Mouse (Mus musculus) midbrain, embryonic 12.5 days (tissue): ENCODE measurements around the gene Gm21677. TPM values are rescaled to one million over a fixed set of nuclear protein-coding genes. Genes with fewer than 3 reads are reported as not detected.
"Not testable (repeated sequence)": the region's sequence is repeated elsewhere in the genome, so short reads cannot be mapped to it uniquely, and the experiment has no call there.

ENCODE experiments used
- ATAC-seq: fragments of 200-750 bp; cut with Nextera tagmentation; 2 replicates; pipeline ENCODE4 v1.8.0; 2017; ENCODE audit warnings: low read depth, moderate TSS enrichment, moderate library complexity; ENCODE audit not compliant: low FRiP score
- H3K27ac ChIP-seq: fragments of 300-500 bp; sonication (generic); replicated peaks from 2 replicates; pipeline ENCODE4 v1.5.1; 2016; ENCODE audit warnings: mild to moderate bottlenecking
- H3K27me3 ChIP-seq: fragments of 300-500 bp; sonication (generic); 2 replicates; pipeline ENCODE4 v1.6.1; 2016; ENCODE audit warnings: mild to moderate bottlenecking
- H3K36me3 ChIP-seq: fragments of 300-500 bp; sonication (generic); 2 replicates; pipeline ENCODE4 v1.6.1; 2016
- H3K4me1 ChIP-seq: fragments of 300-500 bp; sonication (generic); 2 replicates; pipeline ENCODE4 v1.6.1; 2016
- H3K4me2 ChIP-seq: fragments of 300-500 bp; sonication (generic); replicated peaks from 2 replicates; pipeline ENCODE4 v1.6.1; 2016; ENCODE audit warnings: mild to moderate bottlenecking, moderate library complexity
- H3K4me3 ChIP-seq: fragments of 300-500 bp; sonication (generic); 2 replicates; pipeline ENCODE4 v1.5.1; 2016; ENCODE audit warnings: mild to moderate bottlenecking
- H3K9ac ChIP-seq: fragments of 300-500 bp; sonication (generic); replicated peaks from 2 replicates; pipeline ENCODE4 v1.6.1; 2016; ENCODE audit warnings: mild to moderate bottlenecking, moderate library complexity
- H3K9me3 ChIP-seq: fragments of 300-500 bp; sonication (generic); 2 replicates; pipeline ENCODE4 v1.6.1; 2016; ENCODE audit warnings: mild to moderate bottlenecking
- WGBS: fragments of 180-500 bp; shearing (Covaris S2); methylation state at CpG from one replicate; pipeline ENCODE4 v1.1.7; 2016; 5-methylcytosine and 5-hydroxymethylcytosine counted together
- polyA plus RNA-seq: library from polyadenylated mRNA; unstranded; fragments of >200 nt; fragmentation: Nextera tagmentation; extraction: Ambion mirVana; gene quantifications from 2 replicates; pipeline ENCODE4 v1.2.1, GENCODE M21; 2016

The Gm21677 gene
- not detected in 2 replicates for polyA plus RNA-seq

DNA sequence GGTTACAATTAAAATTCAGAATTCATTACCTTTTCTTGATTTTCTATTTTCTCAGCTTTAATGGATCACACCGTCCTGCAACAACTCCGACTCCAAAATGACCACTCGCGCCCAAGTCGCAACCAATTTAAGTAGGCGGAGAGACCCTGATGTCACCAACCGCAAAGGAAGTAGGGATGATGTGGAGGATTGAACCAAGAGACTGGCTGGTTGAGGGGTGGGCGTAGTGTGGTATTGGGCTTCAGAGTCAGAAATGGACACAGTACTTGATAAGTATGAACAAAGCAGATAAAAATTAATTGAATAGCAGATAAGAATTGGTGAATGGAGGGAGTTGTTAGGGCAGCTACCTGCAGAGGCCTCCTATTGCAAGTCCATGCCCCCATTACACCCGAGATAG, at the start of gene Gm21677:
Gene Gm21677 (minus strand): TSS at position 101 of the 400 bp plus-strand sequence.
- not testable (repeated sequence) for H3K4me1 ChIP-seq, H3K4me3 ChIP-seq, H3K9me3 ChIP-seq, H3K4me2 ChIP-seq, H3K36me3 ChIP-seq, H3K27ac ChIP-seq, H3K9ac ChIP-seq, H3K27me3 ChIP-seq, ATAC-seq
- no CpG with 5 or more reads among the region's 9 CpGs for WGBS

DNA sequence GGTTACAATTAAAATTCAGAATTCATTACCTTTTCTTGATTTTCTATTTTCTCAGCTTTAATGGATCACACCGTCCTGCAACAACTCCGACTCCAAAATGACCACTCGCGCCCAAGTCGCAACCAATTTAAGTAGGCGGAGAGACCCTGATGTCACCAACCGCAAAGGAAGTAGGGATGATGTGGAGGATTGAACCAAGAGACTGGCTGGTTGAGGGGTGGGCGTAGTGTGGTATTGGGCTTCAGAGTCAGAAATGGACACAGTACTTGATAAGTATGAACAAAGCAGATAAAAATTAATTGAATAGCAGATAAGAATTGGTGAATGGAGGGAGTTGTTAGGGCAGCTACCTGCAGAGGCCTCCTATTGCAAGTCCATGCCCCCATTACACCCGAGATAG, 39.0 kb upstream of the Gm21677 start, which contains the start of gene Gm21693:
Gene Gm21693 (minus strand): TSS at position 101 of the 400 bp plus-strand sequence.
- H3K36me3 ChIP-seq, H3K4me3 ChIP-seq, H3K4me2 ChIP-seq, H3K9me3 ChIP-seq, ATAC-seq, H3K27ac ChIP-seq, H3K4me1 ChIP-seq, H3K9ac ChIP-seq, H3K27me3 ChIP-seq: not testable (repeated sequence)
- WGBS, result no CpG with 5 or more reads among the region's 9 CpGs

DNA sequence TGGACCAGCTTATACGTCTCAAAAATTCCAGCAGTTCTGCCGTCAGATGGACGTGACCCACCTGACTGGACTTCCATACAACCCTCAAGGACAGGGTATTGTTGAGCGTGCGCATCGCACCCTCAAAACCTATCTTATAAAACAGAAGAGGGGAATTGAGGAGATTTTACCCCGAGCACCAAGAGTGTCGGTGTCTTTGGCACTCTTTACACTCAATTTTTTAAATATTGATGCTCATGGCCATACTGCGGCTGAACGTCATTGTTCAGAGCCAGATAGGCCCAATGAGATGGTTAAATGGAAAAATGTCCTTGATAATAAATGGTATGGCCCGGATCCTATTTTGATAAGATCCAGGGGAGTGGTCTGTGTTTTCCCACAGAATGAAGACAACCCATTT, 34.4 kb upstream of the Gm21677 start:
- H3K27ac ChIP-seq, H3K36me3 ChIP-seq, ATAC-seq, H3K9me3 ChIP-seq, H3K4me2 ChIP-seq, H3K27me3 ChIP-seq, H3K9ac ChIP-seq, H3K4me3 ChIP-seq, H3K4me1 ChIP-seq: not testable (repeated sequence)
- no CpG with 5 or more reads among the region's 11 CpGs for WGBS

Other genes starting within 250 kb of the Gm21677 start
- not detected in 2 replicates for gene Gm21693, start 38.9 kb upstream of the Gm21677 start, polyA plus RNA-seq
- gene Gm21704, start 103.7 kb upstream of the Gm21677 start, polyA plus RNA-seq, result not detected in 2 replicates
- 0.15 TPM in 1 of 2 replicates, not detected in the other for gene Gm21708, start 103.7 kb upstream of the Gm21677 start, polyA plus RNA-seq